Mouse (Mus musculus): ENCODE data around the gene Hoxc5.

Hoxc5 gene

GRCm38 (mm10) chr15:103011928-103012486 lies 44.8 kb downstream of the Hoxc5 start:
- DNase-seq (ENCODE audit: low spot score in 2 of 2) = no peak

- no peak for DNase-seq (ENCODE audit: low spot score in 2 of 2)
Measured at GRCm38 (mm10) chr15:103013238-103013984, 46.2 kb downstream of the Hoxc5 start.

GRCm38 (mm10) chr15:103014166-103015008 lies 47.1 kb downstream of the Hoxc5 start:
- DNase-seq (ENCODE audit: low spot score in 2 of 2) = no peak

- no peak for DNase-seq (ENCODE audit: low spot score in 2 of 2)
Measured at GRCm38 (mm10) chr15:103015009-103015399, 47.8 kb downstream of the Hoxc5 start.

GRCm38 (mm10) chr15:103015406-103016166 lies 48.3 kb downstream of the Hoxc5 start:
- no peak for DNase-seq (ENCODE audit: low spot score in 2 of 2)

- DNase-seq (ENCODE audit: low spot score in 2 of 2) = no peak
Measured at GRCm38 (mm10) chr15:103018636-103019035, 51.4 kb downstream of the Hoxc5 start, which contains the start of gene Hoxc4. Gene Hoxc4, plus strand, starts transcription at chr15:103018934.

- no peak for DNase-seq (ENCODE audit: low spot score in 2 of 2)
Measured at GRCm38 (mm10) chr15:103020899-103021418, 53.7 kb downstream of the Hoxc5 start.

- DNase-seq (ENCODE audit: low spot score in 2 of 2) = no peak
Measured at GRCm38 (mm10) chr15:103021544-103021943, 54.3 kb downstream of the Hoxc5 start.

- DNase-seq (ENCODE audit: low spot score in 2 of 2) = no peak
Measured at GRCm38 (mm10) chr15:103024131-103024530, 56.9 kb downstream of the Hoxc5 start.

GRCm38 (mm10) chr15:103027266-103028235 lies 60.3 kb downstream of the Hoxc5 start:
- no peak for DNase-seq (ENCODE audit: low spot score in 2 of 2)

GRCm38 (mm10) chr15:103028916-103029512 lies 61.8 kb downstream of the Hoxc5 start:
- no peak for DNase-seq (ENCODE audit: low spot score in 2 of 2)

GRCm38 (mm10) chr15:103030142-103030541 lies 62.9 kb downstream of the Hoxc5 start:
- no peak for DNase-seq (ENCODE audit: low spot score in 2 of 2)

- no peak for DNase-seq (ENCODE audit: low spot score in 2 of 2)
Measured at GRCm38 (mm10) chr15:103032167-103032566, 64.9 kb downstream of the Hoxc5 start.

- DNase-seq (ENCODE audit: low spot score in 2 of 2) = no peak
Measured at GRCm38 (mm10) chr15:103032646-103033575, 65.7 kb downstream of the Hoxc5 start.

- no peak for DNase-seq (ENCODE audit: low spot score in 2 of 2)
Measured at GRCm38 (mm10) chr15:103034043-103034806, 67.0 kb downstream of the Hoxc5 start.

GRCm38 (mm10) chr15:103034807-103035547 lies 67.7 kb downstream of the Hoxc5 start:
- DNase-seq (ENCODE audit: low spot score in 2 of 2) = no peak

- no peak for DNase-seq (ENCODE audit: low spot score in 2 of 2)
Measured at GRCm38 (mm10) chr15:103035548-103035881, 68.3 kb downstream of the Hoxc5 start.
